7 mouse cellular contexts compared by ENCODE assay signal in the genomic region with DNA sequence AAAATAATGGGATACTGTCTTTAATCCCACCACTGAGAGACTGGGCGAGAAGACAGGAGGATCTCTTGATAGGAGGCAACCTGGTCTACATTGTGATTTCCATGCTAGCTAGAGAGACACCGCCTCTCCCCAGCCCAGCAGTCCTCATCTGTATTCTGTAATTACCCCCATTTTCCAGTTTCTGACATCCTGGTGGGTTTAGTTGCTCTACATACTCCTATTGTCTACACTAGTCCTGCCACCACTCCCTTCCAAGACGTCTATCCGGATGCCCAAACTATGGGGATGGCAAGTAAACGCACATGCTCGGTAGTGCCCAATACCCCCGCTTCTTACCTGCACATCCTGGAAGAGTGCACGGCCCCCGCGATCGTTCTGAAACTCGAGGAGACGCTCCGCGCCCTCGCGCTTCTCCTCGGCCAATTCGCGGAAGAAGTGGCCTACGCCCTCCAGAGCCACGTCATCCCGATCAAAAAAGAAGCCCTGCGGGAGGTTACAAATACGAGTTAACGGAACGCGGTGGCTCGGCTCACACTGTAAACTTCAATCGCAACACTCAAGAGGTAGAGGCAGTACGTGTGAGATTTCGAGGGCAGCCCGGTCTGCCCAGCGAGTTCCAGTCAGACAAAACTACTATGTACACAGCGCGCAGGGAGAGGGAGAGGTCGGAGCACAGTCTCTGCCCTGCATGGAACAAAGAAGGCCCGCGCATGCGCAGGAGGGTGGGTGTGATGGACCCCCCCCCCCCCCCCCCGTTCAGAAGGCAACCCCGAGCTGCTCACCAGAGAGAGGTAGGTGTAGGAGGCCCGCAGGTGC. TPM values are rescaled to one million over a fixed set of nuclear protein-coding genes. Genes with fewer than 3 reads are reported as not detected.
DNase-seq lines count a peak whose midpoint lies in the region; ATAC-seq and TF ChIP-seq lines count a peak whose summit lies in the region.

No protein-coding gene starts in this region.

- ATAC-seq in intestine, embryonic 16.5 days = peak; percentile 49
- ATAC-seq in limb, embryonic 12.5 days (ENCODE audit: insufficient number of reproducible peaks, insufficient read depth, low FRiP score, low TSS enrichment, low read depth) = peak; percentile 49
- peak; percentile 72 for ATAC-seq in midbrain, embryonic 12.5 days (ENCODE audit: low FRiP score, low read depth)

- H3K27ac ChIP-seq in intestine, embryonic 16.5 days (ENCODE audit: low read length) = peak overlapping the region; percentile 92
- peak overlapping the region; percentile 97 for H3K27ac ChIP-seq in limb, embryonic 12.5 days
- peak overlapping the region; percentile 93 for H3K27ac ChIP-seq in midbrain, embryonic 12.5 days (replicated peaks)
- H3K27ac ChIP-seq in small intestine, adult 2 months (ENCODE audit: insufficient read depth, low read depth, low read length) = peak overlapping the region; percentile 57

- H3K4me2 ChIP-seq in intestine, embryonic 16.5 days (ENCODE audit: low read depth, low read length) = peak overlapping the region; percentile 67
- H3K4me2 ChIP-seq in limb, embryonic 12.5 days = peak overlapping the region; percentile 67
- peak overlapping the region; percentile 82 for H3K4me2 ChIP-seq in midbrain, embryonic 12.5 days (replicated peaks)

- H3K36me3 ChIP-seq in intestine, embryonic 16.5 days (ENCODE audit: control insufficient read depth, insufficient read depth, low read length) = peaks cover 17% of the 10 kb centered on the region
- H3K36me3 ChIP-seq in limb, embryonic 12.5 days = peaks cover 76% of the 10 kb centered on the region
- peaks cover 62% of the 10 kb centered on the region for H3K36me3 ChIP-seq in midbrain, embryonic 12.5 days
- H3K36me3 ChIP-seq in small intestine, adult 2 months (ENCODE audit: control insufficient read depth, insufficient read depth, low read length) = peaks cover 25% of the 10 kb centered on the region

- no peak for TF ChIP-seq CTCF in small intestine, adult 2 months (IDR thresholded peaks at IDR 0.05; ENCODE audit: extremely low read depth, insufficient read length, insufficient replicate concordance, low read depth, low read length)

- peak; percentile 86 for DNase-seq in adrenal gland, postnatal 10 days
- peak; percentile 85 for DNase-seq in embryo, embryonic 10 days (ENCODE audit: low spot score)
- DNase-seq in gastrocnemius, postnatal 4 days (ENCODE audit: low spot score in 2 of 2) = peak; percentile 78 to 86

- no peaks in the 10 kb centered on the region for H3K27me3 ChIP-seq in intestine, embryonic 16.5 days (replicated peaks; ENCODE audit: control insufficient read depth, insufficient read depth, low read length)
- H3K27me3 ChIP-seq in limb, embryonic 12.5 days = no peaks in the 10 kb centered on the region
- no peaks in the 10 kb centered on the region for H3K27me3 ChIP-seq in midbrain, embryonic 12.5 days
- no peaks in the 10 kb centered on the region for H3K27me3 ChIP-seq in small intestine, adult 2 months (ENCODE audit: control insufficient read depth, insufficient read depth, low read length)

- peaks cover 29% of the 10 kb centered on the region for H3K4me1 ChIP-seq in intestine, embryonic 16.5 days (ENCODE audit: control insufficient read depth, insufficient read depth, low read length)
- peaks cover 37% of the 10 kb centered on the region for H3K4me1 ChIP-seq in limb, embryonic 12.5 days (replicated peaks)
- peaks cover 40% of the 10 kb centered on the region for H3K4me1 ChIP-seq in midbrain, embryonic 12.5 days
- peaks cover 22% of the 10 kb centered on the region for H3K4me1 ChIP-seq in small intestine, adult 2 months (ENCODE audit: control insufficient read depth, insufficient read depth, insufficient read length, low read length)

- TF ChIP-seq POLR2A in small intestine, adult 2 months (IDR thresholded peaks at IDR 0.05; ENCODE audit: low read depth, low read length) = no peak

- H3K4me3 ChIP-seq in intestine, embryonic 16.5 days (ENCODE audit: low read length) = peak overlapping the region; percentile 82
- peak overlapping the region; percentile 78 for H3K4me3 ChIP-seq in limb, embryonic 12.5 days (replicated peaks)
- H3K4me3 ChIP-seq in midbrain, embryonic 12.5 days = peak overlapping the region; percentile 87
- H3K4me3 ChIP-seq in small intestine, adult 2 months (ENCODE audit: low read depth, low read length) = peak overlapping the region; percentile 75

- H3K9ac ChIP-seq in intestine, embryonic 16.5 days (ENCODE audit: low read depth, low read length) = peak overlapping the region; percentile 77
- peak overlapping the region; percentile 87 for H3K9ac ChIP-seq in limb, embryonic 12.5 days (replicated peaks)
- H3K9ac ChIP-seq in midbrain, embryonic 12.5 days (replicated peaks) = peak overlapping the region; percentile 91

- no peaks in the 10 kb centered on the region for H3K9me3 ChIP-seq in intestine, embryonic 16.5 days (ENCODE audit: control insufficient read depth, low read length)
- H3K9me3 ChIP-seq in limb, embryonic 12.5 days = no peaks in the 10 kb centered on the region
- no peaks in the 10 kb centered on the region for H3K9me3 ChIP-seq in midbrain, embryonic 12.5 days

- under 1% methylated on average over 43 of the region's 43 CpGs for WGBS in intestine, embryonic 16.5 days
- WGBS in limb, embryonic 12.5 days = 1% methylated on average over 41 of the region's 43 CpGs
- under 1% methylated on average over 42 of the region's 43 CpGs for WGBS in midbrain, embryonic 12.5 days
- WGBS in small intestine, adult 2 months = 1% methylated on average over 43 of the region's 43 CpGs

RNA-seq across cellular contexts. Expression of a gene that starts 0.7 kb away (rescaled TPM):
- 100 to 1,000 TPM; 527 to 606 TPM for total RNA-seq in adrenal gland, postnatal 10 days (2021)
- 100 to 1,000 TPM; 339 to 373 TPM for total RNA-seq in gastrocnemius, postnatal 4 days (2021)
- 7,117 and 7,555 TPM in 2 replicates for polyA plus RNA-seq in intestine, embryonic 16.5 days (2015; fragmentation: Nextera tagmentation; extraction: Ambion mirVana)
- 4,887 and 4,953 TPM in 2 replicates for polyA plus RNA-seq in limb, embryonic 12.5 days (2016; fragmentation: Nextera tagmentation; extraction: Ambion mirVana)
- 5,715 and 6,077 TPM in 2 replicates for polyA plus RNA-seq in midbrain, embryonic 12.5 days (2016; fragmentation: Nextera tagmentation; extraction: Ambion mirVana)
- polyA plus RNA-seq in small intestine, adult 2 months (2012; rRNA removed) = 1,857 and 2,336 TPM in 2 replicates

RNA-seq across cellular contexts. Expression of a gene that starts 7.7 kb away (rescaled TPM):
- total RNA-seq in adrenal gland, postnatal 10 days (2021) = 10 to 100 TPM; 52.7 to 53.6 TPM
- total RNA-seq in gastrocnemius, postnatal 4 days (2021) = 10 to 100 TPM; 39.3 to 43.8 TPM
- 178 and 185 TPM in 2 replicates for polyA plus RNA-seq in intestine, embryonic 16.5 days (2015; fragmentation: Nextera tagmentation; extraction: Ambion mirVana)
- 224 and 230 TPM in 2 replicates for polyA plus RNA-seq in limb, embryonic 12.5 days (2016; fragmentation: Nextera tagmentation; extraction: Ambion mirVana)
- 241 and 250 TPM in 2 replicates for polyA plus RNA-seq in midbrain, embryonic 12.5 days (2016; fragmentation: Nextera tagmentation; extraction: Ambion mirVana)
- polyA plus RNA-seq in small intestine, adult 2 months (2012; rRNA removed) = 57.1 and 105 TPM in 2 replicates

RNA-seq across cellular contexts. Expression of a gene that starts 21.1 kb away (rescaled TPM):
- 10 to 100 TPM; 50.2 to 58.9 TPM for total RNA-seq in adrenal gland, postnatal 10 days (2021)
- total RNA-seq in gastrocnemius, postnatal 4 days (2021) = 10 to 100 TPM; 41.4 to 41.8 TPM
- 121 and 134 TPM in 2 replicates for polyA plus RNA-seq in intestine, embryonic 16.5 days (2015; fragmentation: Nextera tagmentation; extraction: Ambion mirVana)
- 155 and 156 TPM in 2 replicates for polyA plus RNA-seq in limb, embryonic 12.5 days (2016; fragmentation: Nextera tagmentation; extraction: Ambion mirVana)
- polyA plus RNA-seq in midbrain, embryonic 12.5 days (2016; fragmentation: Nextera tagmentation; extraction: Ambion mirVana) = 140 and 153 TPM in 2 replicates
- polyA plus RNA-seq in small intestine, adult 2 months (2012; rRNA removed) = 22.3 and 54.3 TPM in 2 replicates

RNA-seq across cellular contexts. Expression of a gene that starts 22.7 kb away (rescaled TPM):
- total RNA-seq in adrenal gland, postnatal 10 days (2021) = under 1 TPM; 0.64 to 0.69 TPM
- total RNA-seq in gastrocnemius, postnatal 4 days (2021) = under 1 TPM; 0.17 to 0.36 TPM
- 0.78 and 0.93 TPM in 2 replicates for polyA plus RNA-seq in intestine, embryonic 16.5 days (2015; fragmentation: Nextera tagmentation; extraction: Ambion mirVana)
- 1.4 TPM in 2 replicates for polyA plus RNA-seq in limb, embryonic 12.5 days (2016; fragmentation: Nextera tagmentation; extraction: Ambion mirVana)
- polyA plus RNA-seq in midbrain, embryonic 12.5 days (2016; fragmentation: Nextera tagmentation; extraction: Ambion mirVana) = 0.22 TPM in 2 replicates
- 0.09 TPM in 1 of 2 replicates, not detected in the other for polyA plus RNA-seq in small intestine, adult 2 months (2012; rRNA removed)

RNA-seq across cellular contexts. Expression of a gene that starts 24.3 kb away (rescaled TPM):
- 10 to 100 TPM; 66.7 to 92.5 TPM for total RNA-seq in adrenal gland, postnatal 10 days (2021)
- total RNA-seq in gastrocnemius, postnatal 4 days (2021) = 100 to 1,000 TPM; 114 to 133 TPM
- 49.4 and 53.1 TPM in 2 replicates for polyA plus RNA-seq in intestine, embryonic 16.5 days (2015; fragmentation: Nextera tagmentation; extraction: Ambion mirVana)
- 45.2 and 46.2 TPM in 2 replicates for polyA plus RNA-seq in limb, embryonic 12.5 days (2016; fragmentation: Nextera tagmentation; extraction: Ambion mirVana)
- polyA plus RNA-seq in midbrain, embryonic 12.5 days (2016; fragmentation: Nextera tagmentation; extraction: Ambion mirVana) = 29.7 and 32.4 TPM in 2 replicates
- 9.5 and 9.6 TPM in 2 replicates for polyA plus RNA-seq in small intestine, adult 2 months (2012; rRNA removed)

Comparison
In these comparisons a context has a peak if more than half of its experiments do, and no peak if none do; other contexts are left out.
1. Peak in every context shown above with its lines: DNase-seq, ATAC-seq, H3K4me3 ChIP-seq and H3K27ac ChIP-seq.